Mouse (Mus musculus): ENCODE data around the gene Mnt.

Mnt gene

GRCm38 (mm10) chr11:74845784-74846183 lies 15.1 kb downstream of the Mnt start:
- in situ Hi-C loops (cut with MboI, MseI), result no loop called here

- in situ Hi-C loops (cut with MboI, MseI), result no loop called here
These were observed 17.3 kb downstream of the Mnt start for GRCm38 (mm10) chr11:74847919-74848521.

GRCm38 (mm10) chr11:74850998-74851661 lies 20.4 kb downstream of the Mnt start:
- in situ Hi-C loops (cut with MboI, MseI), result loop anchor here (25.0 kb wide), 1 partner anchor 439 kb away; no protein-coding TSS in a partner anchor

GRCm38 (mm10) chr11:74857756-74858155 lies 27.0 kb downstream of the Mnt start:
- in situ Hi-C loops (cut with MboI, MseI), result loop anchor here (5.0 to 25.0 kb wide), 2 partner anchors 45 to 445 kb away; no protein-coding TSS in a partner anchor

GRCm38 (mm10) chr11:74862129-74862528 lies 31.4 kb downstream of the Mnt start:
- in situ Hi-C loops (cut with MboI, MseI), result loop anchor here (25.0 kb wide), 1 partner anchor 450 kb away; no protein-coding TSS in a partner anchor

- in situ Hi-C loops (cut with MboI, MseI), result loop anchor here (25.0 kb wide), 1 partner anchor 451 kb away; no protein-coding TSS in a partner anchor
These were observed 32.8 kb downstream of the Mnt start for GRCm38 (mm10) chr11:74863471-74863870.

GRCm38 (mm10) chr11:74864421-74864820 lies 33.7 kb downstream of the Mnt start:
- in situ Hi-C loops (cut with MboI, MseI), result loop anchor here (25.0 kb wide), 1 partner anchor 452 kb away; no protein-coding TSS in a partner anchor

GRCm38 (mm10) chr11:74865252-74865651 lies 34.5 kb downstream of the Mnt start:
- in situ Hi-C loops (cut with MboI, MseI), result loop anchor here (25.0 kb wide), 1 partner anchor 453 kb away; no protein-coding TSS in a partner anchor

GRCm38 (mm10) chr11:74866640-74867039 lies 35.9 kb downstream of the Mnt start:
- in situ Hi-C loops (cut with MboI, MseI), result loop anchor here (25.0 kb wide), 1 partner anchor 454 kb away; no protein-coding TSS in a partner anchor

- in situ Hi-C loops (cut with MboI, MseI), result loop anchor here (25.0 kb wide), 1 partner anchor 455 kb away; no protein-coding TSS in a partner anchor
These were observed 36.5 kb downstream of the Mnt start for GRCm38 (mm10) chr11:74867181-74867580.

GRCm38 (mm10) chr11:74868046-74868760 lies 37.5 kb downstream of the Mnt start:
- in situ Hi-C loops (cut with MboI, MseI), result loop anchor here (25.0 kb wide), 1 partner anchor 456 kb away; no protein-coding TSS in a partner anchor

GRCm38 (mm10) chr11:74869603-74870002 lies 38.9 kb downstream of the Mnt start:
- in situ Hi-C loops (cut with MboI, MseI), result loop anchor here (25.0 kb wide), 1 partner anchor 457 kb away; no protein-coding TSS in a partner anchor

- in situ Hi-C loops (cut with MboI, MseI), result loop anchor here (25.0 kb wide), 1 partner anchor 458 kb away; no protein-coding TSS in a partner anchor
These were observed 39.8 kb downstream of the Mnt start for GRCm38 (mm10) chr11:74870544-74870943.

GRCm38 (mm10) chr11:74870991-74871622 lies 40.4 kb downstream of the Mnt start:
- in situ Hi-C loops (cut with MboI, MseI), result loop anchor here (25.0 kb wide), 1 partner anchor 459 kb away; no protein-coding TSS in a partner anchor

GRCm38 (mm10) chr11:74874630-74875029 lies 43.9 kb downstream of the Mnt start:
- in situ Hi-C loops (cut with MboI, MseI), result loop anchor here (25.0 kb wide), 1 partner anchor 462 kb away; no protein-coding TSS in a partner anchor

- in situ Hi-C loops (cut with MboI, MseI), result no loop called here
These were observed 46.1 kb downstream of the Mnt start for GRCm38 (mm10) chr11:74876801-74877200.

GRCm38 (mm10) chr11:74880999-74881398 lies 50.3 kb downstream of the Mnt start:
- in situ Hi-C loops (cut with MboI, MseI), result no loop called here

- in situ Hi-C loops (cut with MboI, MseI), result no loop called here
These were observed 51.3 kb downstream of the Mnt start for GRCm38 (mm10) chr11:74881979-74882378.

GRCm38 (mm10) chr11:74883098-74883497 lies 52.4 kb downstream of the Mnt start:
- in situ Hi-C loops (cut with MboI, MseI), result no loop called here

- in situ Hi-C loops (cut with MboI, MseI), result no loop called here
These were observed 63.9 kb downstream of the Mnt start for GRCm38 (mm10) chr11:74894619-74895018.

Measured in regulatory T cell (primary cell).